Mouse (Mus musculus) heart, embryonic 16.5 days (tissue): ENCODE results near the gene Fance. TPM values are rescaled to one million over a fixed set of nuclear protein-coding genes. Genes with fewer than 3 reads are reported as not detected.

Experiments
- ATAC-seq: fragments of 200-750 bp; cut with Nextera tagmentation; replicated peaks from 2 replicates; pipeline ENCODE4 v1.8.0; 2017; ENCODE audit warnings: moderate number of reproducible peaks; ENCODE audit not compliant: insufficient read depth, low FRiP score; ENCODE audit errors: extremely low read depth
- H3K27ac ChIP-seq: fragments of 300-500 bp; sonication (generic); 2 replicates; pipeline ENCODE4 v1.5.1; 2014; ENCODE audit warnings: mild to moderate bottlenecking, low read length, control low read depth, moderate library complexity
- H3K27me3 ChIP-seq: fragments of 300-500 bp; sonication (generic); 2 replicates; pipeline ENCODE4 v1.6.1; 2014; ENCODE audit warnings: low read length, mixed read lengths; ENCODE audit not compliant: control insufficient read depth, insufficient read depth
- H3K36me3 ChIP-seq: fragments of 300-500 bp; sonication (generic); 2 replicates; pipeline ENCODE4 v1.6.1; 2014; ENCODE audit not compliant: control insufficient read depth, insufficient read depth
- H3K4me1 ChIP-seq: fragments of 300-500 bp; sonication (generic); 2 replicates; pipeline ENCODE4 v1.6.1; 2014; ENCODE audit warnings: low read length, mixed read lengths; ENCODE audit not compliant: control insufficient read depth, insufficient read depth
- H3K4me2 ChIP-seq: fragments of 300-500 bp; sonication (generic); 2 replicates; pipeline ENCODE4 v1.6.1; 2014; ENCODE audit warnings: low read depth, mild to moderate bottlenecking, control low read depth, low read length
- H3K4me3 ChIP-seq: fragments of 300-500 bp; sonication (generic); 2 replicates; pipeline ENCODE4 v1.5.1; 2014; ENCODE audit warnings: mild to moderate bottlenecking, control low read depth, low read length
- H3K9ac ChIP-seq: fragments of 300-500 bp; sonication (generic); 2 replicates; pipeline ENCODE4 v1.6.1; 2014; ENCODE audit warnings: low read length, control low read depth
- H3K9me3 ChIP-seq: fragments of 300-500 bp; sonication (generic); replicated peaks from 2 replicates; pipeline ENCODE4 v1.6.1; 2016; ENCODE audit warnings: low read length; ENCODE audit not compliant: control insufficient read depth
- WGBS: fragments of 180-500 bp; shearing (Covaris S2); extraction: QIAGEN DNeasy Blood & Tissue Kit; methylation state at CpG from one replicate; pipeline ENCODE4 v1.1.7; 2014; 5-methylcytosine and 5-hydroxymethylcytosine counted together
- polyA plus RNA-seq: library from polyadenylated mRNA; unstranded; fragments of >200 nt; fragmentation: Nextera tagmentation; extraction: Ambion mirVana; gene quantifications from 2 replicates; pipeline ENCODE4 v1.2.1, GENCODE M21; 2015

Gene Fance
- polyA plus RNA-seq = 17.6 and 21.1 TPM in 2 replicates

- H3K9ac ChIP-seq = peak within 1 kb of the TSS; percentile 95
- peak within 1 kb of the TSS; percentile 93 for H3K4me3 ChIP-seq
- H3K27me3 ChIP-seq = no peaks in the 10 kb centered on the region
- H3K4me1 ChIP-seq = peaks cover 10% of the 10 kb centered on the region
- peak within 1 kb of the TSS; percentile 92 for H3K4me2 ChIP-seq
- peak; percentile 98 for ATAC-seq
- under 1% methylated on average over 69 of the region's 69 CpGs for WGBS
- peak within 1 kb of the TSS; percentile 94 for H3K27ac ChIP-seq
- peaks cover 19% of the 10 kb centered on the region for H3K36me3 ChIP-seq
- H3K9me3 ChIP-seq = no peaks in the 10 kb centered on the region
Measured at GRCm38 (mm10) chr17:28313212-28313879, at the start of gene Fance. TSS of gene Fance (plus strand) at chr17:28313519.

DNA sequence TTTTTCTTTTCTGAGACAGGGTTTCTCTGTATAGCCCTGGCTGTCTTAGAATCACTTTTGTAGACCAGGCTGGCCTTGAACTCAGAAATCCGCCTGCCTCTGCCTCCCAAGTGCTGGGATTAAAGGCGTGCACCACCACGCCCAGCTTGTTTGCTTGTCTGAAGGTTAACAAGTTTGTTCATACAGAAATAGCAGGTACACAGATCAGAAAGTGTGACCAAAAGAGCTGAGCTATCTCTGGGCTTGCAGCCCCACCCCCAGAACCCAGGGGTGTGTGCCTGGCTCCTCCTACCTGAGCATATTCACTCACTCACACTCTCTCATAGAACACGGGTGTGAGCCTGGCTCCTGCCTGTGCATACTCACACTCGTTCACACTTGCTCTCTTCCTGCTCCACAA, 46.1 kb upstream of the Fance start:
- 77% methylated on average over 5 of the region's 5 CpGs for WGBS
- Histone ChIP-seq H3K4me1 (peaks cover 6% of the 10 kb centered on the region), H3K27me3 (no peaks in the 10 kb centered on the region)

DNA sequence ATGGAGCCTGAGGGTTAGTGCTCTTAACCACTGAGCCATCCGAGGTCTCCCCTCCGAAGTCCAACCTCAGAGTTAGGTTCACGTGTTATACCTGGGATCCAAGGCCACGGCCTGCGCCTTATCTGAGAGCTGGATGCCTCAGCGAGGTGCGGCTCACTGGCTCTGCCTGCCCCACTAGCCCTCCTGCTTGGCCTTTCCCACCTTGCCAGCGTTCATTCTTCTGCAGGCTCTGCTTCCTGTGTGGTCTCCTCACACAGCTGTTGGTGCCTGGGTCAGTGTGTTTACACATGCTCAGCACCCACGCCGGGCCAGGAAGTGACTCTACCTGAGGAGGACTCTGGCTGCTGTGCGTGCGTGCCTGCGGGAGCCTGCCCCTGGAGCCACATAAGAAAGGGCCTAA, 43.2 kb upstream of the Fance start:
- H3K27ac ChIP-seq = 0 out of 2 replicates have a peak overlapping the region, but pooled peaks have one; percentile 16
- H3K9ac ChIP-seq = no peak overlapping the region
- no peak overlapping the region for H3K4me3 ChIP-seq
- peaks cover 8% of the 10 kb centered on the region for H3K4me1 ChIP-seq
- 56% methylated on average over 13 of the region's 13 CpGs for WGBS
- no peak for ATAC-seq
- no peaks in the 10 kb centered on the region for H3K27me3 ChIP-seq
- no peaks in the 10 kb centered on the region for H3K36me3 ChIP-seq
- no peaks in the 10 kb centered on the region for H3K9me3 ChIP-seq
- no peak overlapping the region for H3K4me2 ChIP-seq

More for the DNA sequence above, 46.1 kb upstream of the Fance start:
- no peak for ATAC-seq
- Histone ChIP-seq H3K9me3 (no peaks in the 10 kb centered on the region), H3K4me3 (no peak overlapping the region), H3K36me3 (no peaks in the 10 kb centered on the region), H3K9ac (no peak overlapping the region), H3K27ac (no peak overlapping the region), H3K4me2 (no peak overlapping the region)

- Histone ChIP-seq H3K9me3 (no peaks in the 10 kb centered on the region), H3K4me2 (no peak overlapping the region), H3K4me3 (no peak overlapping the region), H3K27ac (no peak overlapping the region), H3K4me1 (peaks cover 5% of the 10 kb centered on the region), H3K27me3 (no peaks in the 10 kb centered on the region), H3K9ac (no peak overlapping the region), H3K36me3 (no peaks in the 10 kb centered on the region)
- 80% methylated on average over 12 of the region's 12 CpGs for WGBS
- no peak for ATAC-seq
Measured at GRCm38 (mm10) chr17:28271537-28272266, 41.6 kb upstream of the Fance start.

DNA sequence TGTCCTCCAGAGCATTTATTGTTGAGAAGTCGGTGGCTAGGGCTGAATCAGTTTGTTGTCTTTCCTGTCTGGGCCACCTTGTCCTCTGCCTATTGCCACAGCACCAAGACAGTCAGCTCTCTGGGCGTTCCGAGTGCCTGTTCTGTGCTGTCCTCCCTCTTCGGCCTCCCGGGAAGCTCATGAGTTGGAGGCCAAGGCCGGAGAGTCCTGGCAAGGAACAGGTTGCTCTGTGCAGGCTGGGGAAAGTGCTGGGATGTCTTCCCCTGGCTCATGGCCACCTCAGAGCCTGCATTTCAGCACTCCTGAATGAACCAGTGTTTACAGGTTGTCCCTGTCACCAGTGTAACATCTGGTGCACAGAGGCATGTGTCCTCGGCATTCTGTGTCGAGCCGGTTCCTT, 41.0 kb upstream of the Fance start:
- Histone ChIP-seq H3K4me2 (no peak overlapping the region), H3K36me3 (no peaks in the 10 kb centered on the region), H3K27ac (no peak overlapping the region), H3K9me3 (no peaks in the 10 kb centered on the region), H3K4me1 (peaks cover 5% of the 10 kb centered on the region), H3K4me3 (no peak overlapping the region), H3K27me3 (no peaks in the 10 kb centered on the region), H3K9ac (no peak overlapping the region)
- no peak for ATAC-seq
- 57% methylated on average over 9 of the region's 9 CpGs for WGBS

DNA sequence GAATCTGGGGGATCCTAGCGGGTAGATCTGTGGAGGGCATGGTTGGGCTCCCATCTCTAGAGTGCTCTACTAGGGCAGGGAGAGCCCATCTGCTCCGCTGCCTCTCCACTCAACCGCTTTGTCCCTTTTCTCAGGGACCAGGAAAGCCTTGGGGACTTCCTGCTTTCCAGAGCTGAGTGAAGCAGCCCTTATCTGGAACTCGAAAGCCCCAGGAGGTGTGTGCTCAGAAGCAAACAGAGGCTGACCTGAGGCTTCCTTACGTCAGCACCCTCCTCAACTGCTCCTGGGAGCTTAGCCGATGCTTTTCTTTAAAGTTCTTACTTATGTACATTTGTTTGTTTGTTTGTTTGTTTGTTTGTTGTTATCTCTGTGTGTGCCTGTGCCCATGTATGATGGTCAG, 40.5 kb upstream of the Fance start:
- WGBS = 56% methylated on average over 6 of the region's 6 CpGs
- Histone ChIP-seq H3K27ac (no peak overlapping the region), H3K9ac (no peak overlapping the region), H3K27me3 (no peaks in the 10 kb centered on the region), H3K9me3 (no peaks in the 10 kb centered on the region), H3K4me3 (no peak overlapping the region), H3K36me3 (no peaks in the 10 kb centered on the region), H3K4me2 (no peak overlapping the region), H3K4me1 (peaks cover 5% of the 10 kb centered on the region)
- no peak for ATAC-seq

DNA sequence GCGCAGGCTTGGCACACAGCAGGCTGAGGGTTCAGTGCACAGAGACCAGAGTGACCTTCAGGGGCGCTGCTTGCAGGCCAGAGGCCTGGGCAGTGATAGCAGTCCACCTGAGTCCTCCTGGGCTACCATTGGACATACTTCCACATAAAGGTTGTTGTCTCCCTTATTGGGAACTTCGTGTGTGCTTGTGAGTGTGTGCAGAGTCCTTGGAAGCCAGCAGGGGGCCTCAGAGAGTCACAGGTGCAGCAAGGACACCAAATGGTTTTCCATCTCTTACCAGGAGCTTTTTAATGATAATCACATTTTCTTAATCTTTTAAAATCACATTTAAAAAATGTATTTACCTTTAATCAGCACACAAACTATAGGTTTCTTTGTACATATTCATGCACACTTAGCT, 38.6 kb upstream of the Fance start:
- H3K36me3 ChIP-seq = no peaks in the 10 kb centered on the region
- no peaks in the 10 kb centered on the region for H3K9me3 ChIP-seq
- 79% methylated on average over 3 of the region's 3 CpGs for WGBS
- H3K9ac ChIP-seq = no peak overlapping the region
- no peak overlapping the region for H3K27ac ChIP-seq
- H3K4me3 ChIP-seq = no peak overlapping the region
- ATAC-seq = no peak
- no peak overlapping the region for H3K4me2 ChIP-seq
- H3K4me1 ChIP-seq = peaks cover 16% of the 10 kb centered on the region
- no peaks in the 10 kb centered on the region for H3K27me3 ChIP-seq

DNA sequence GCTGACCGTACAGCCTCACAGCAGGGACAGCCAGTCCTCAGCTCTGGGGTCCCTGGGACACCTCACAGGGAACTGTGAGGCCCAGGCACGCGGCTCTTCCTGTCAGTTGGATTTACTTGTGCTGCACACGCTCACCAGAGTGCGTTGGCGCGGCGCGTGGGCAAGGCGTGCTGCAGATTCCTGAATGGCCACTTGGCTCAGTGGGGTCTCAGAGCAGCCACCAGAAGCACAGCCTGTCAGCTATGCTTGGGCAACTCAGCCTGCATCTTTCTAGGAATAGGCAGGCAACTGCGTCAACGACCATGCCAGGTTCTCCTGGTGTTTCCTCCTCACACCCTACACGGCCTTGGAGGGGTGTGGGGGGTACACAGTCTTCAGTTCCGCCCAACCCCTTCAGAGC, 36.1 kb upstream of the Fance start:
- 81% methylated on average over 14 of the region's 14 CpGs for WGBS
- Histone ChIP-seq H3K9ac (no peak overlapping the region), H3K36me3 (no peaks in the 10 kb centered on the region), H3K27ac (no peak overlapping the region), H3K27me3 (no peaks in the 10 kb centered on the region), H3K4me3 (no peak overlapping the region), H3K4me1 (peaks cover 30% of the 10 kb centered on the region), H3K9me3 (no peaks in the 10 kb centered on the region), H3K4me2 (no peak overlapping the region)
- no peak for ATAC-seq

DNA sequence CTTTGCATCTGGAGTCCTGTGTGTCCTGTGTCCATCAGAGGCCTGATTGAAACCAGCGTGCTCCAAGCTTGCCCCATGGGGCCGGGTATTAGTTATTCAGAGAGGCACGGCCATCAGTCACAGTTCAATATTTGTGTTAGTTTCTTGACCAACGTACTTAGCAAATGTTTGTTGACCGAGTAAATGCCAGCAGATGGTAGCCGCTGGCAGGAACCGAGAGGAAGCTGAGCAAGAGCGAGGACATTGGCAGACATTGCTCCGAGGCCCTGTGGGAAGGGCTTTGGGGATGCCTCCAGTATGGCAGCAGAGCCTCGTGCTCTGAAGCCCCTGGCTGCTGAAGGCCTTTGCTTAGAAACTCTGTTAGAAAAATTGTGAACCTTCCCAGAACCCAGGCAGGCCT, 35.6 kb upstream of the Fance start:
- ATAC-seq = no peak
- H3K36me3 ChIP-seq = no peaks in the 10 kb centered on the region
- H3K9me3 ChIP-seq = no peaks in the 10 kb centered on the region
- 75% methylated on average over 10 of the region's 10 CpGs for WGBS
- no peak overlapping the region for H3K4me3 ChIP-seq
- no peak overlapping the region for H3K9ac ChIP-seq
- H3K4me2 ChIP-seq = no peak overlapping the region
- peaks cover 27% of the 10 kb centered on the region for H3K4me1 ChIP-seq
- no peaks in the 10 kb centered on the region for H3K27me3 ChIP-seq
- no peak overlapping the region for H3K27ac ChIP-seq
